ENCODE assay signal across 12 mouse cellular contexts in genomic region chr11:55021458-55021857, GRCm38 (mm10). TPM values are rescaled to one million over a fixed set of nuclear protein-coding genes. Genes with fewer than 3 reads are reported as not detected.
DNase-seq lines count a peak whose midpoint lies in the region; ATAC-seq and TF ChIP-seq lines count a peak whose summit lies in the region.
"Had no signal": no experiment of that assay in that cellular context is flagged by ENCODE, and none has a peak within 500 bp of the region (broad histone marks: within the 10 kb centered on the region; RNA-seq: fewer than 3 reads in every experiment).

No protein-coding gene starts in this region.

- intact Hi-C loops in gastrocnemius, postnatal 36 days (cut with DNase I), result no loop called here

- no peak for TF ChIP-seq POLR2A in lung, adult 2 months (IDR thresholded peaks at IDR 0.05; ENCODE audit: borderline replicate concordance, extremely low read depth, low read depth, low read length)

- H3K9me3 ChIP-seq in hindbrain, embryonic 14.5 days (ENCODE audit: control insufficient read depth, low read length), result no peaks in the 10 kb centered on the region
- H3K9me3 ChIP-seq in hindbrain, embryonic 12.5 days (replicated peaks), result no peaks in the 10 kb centered on the region
- H3K9me3 ChIP-seq in lung, embryonic 16.5 days (ENCODE audit: control insufficient read depth, low read length), result no peaks in the 10 kb centered on the region
- H3K9me3 ChIP-seq in limb, embryonic 10.5 days (replicated peaks), result no peaks in the 10 kb centered on the region
- no peaks in the 10 kb centered on the region for H3K9me3 ChIP-seq in stomach, postnatal 0 days (ENCODE audit: control insufficient read depth, low read length)
- H3K9me3 ChIP-seq: liver, embryonic 12.5 days had no signal

- no peak for ATAC-seq in hindbrain, embryonic 14.5 days (ENCODE audit: low FRiP score)
- ATAC-seq in hindbrain, embryonic 12.5 days (ENCODE audit: low FRiP score), result no peak
- ATAC-seq in lung, embryonic 16.5 days (ENCODE audit: low read depth), result no peak
- no peak for ATAC-seq in stomach, postnatal 0 days (ENCODE audit: low FRiP score, low TSS enrichment)
- ATAC-seq: liver, embryonic 12.5 days; Patski had no signal

- no peaks in the 10 kb centered on the region for H3K36me3 ChIP-seq in hindbrain, embryonic 14.5 days (replicated peaks; ENCODE audit: control insufficient read depth, insufficient read depth)
- no peaks in the 10 kb centered on the region for H3K36me3 ChIP-seq in hindbrain, embryonic 12.5 days
- H3K36me3 ChIP-seq in lung, embryonic 16.5 days (ENCODE audit: control insufficient read depth, insufficient read depth, low read length), result peaks cover 6% of the 10 kb centered on the region; the same call in 1 of the 2 replicates
- peaks cover 31% of the 10 kb centered on the region for H3K36me3 ChIP-seq in limb, embryonic 10.5 days
- no peaks in the 10 kb centered on the region; the same call in none of the 2 replicates for H3K36me3 ChIP-seq in stomach, postnatal 0 days (ENCODE audit: control insufficient read depth, insufficient read depth, low read length)

- peaks cover 40% of the 10 kb centered on the region for H3K4me1 ChIP-seq in hindbrain, embryonic 14.5 days (replicated peaks; ENCODE audit: control insufficient read depth, insufficient read depth, low read length)
- peaks cover 32% of the 10 kb centered on the region for H3K4me1 ChIP-seq in hindbrain, embryonic 12.5 days
- H3K4me1 ChIP-seq in lung, embryonic 16.5 days (replicated peaks; ENCODE audit: control insufficient read depth, insufficient read depth, low read length), result peaks cover 63% of the 10 kb centered on the region
- H3K4me1 ChIP-seq in lung, adult 2 months (ENCODE audit: control insufficient read depth, insufficient read depth, low read length), result peaks cover 44% of the 10 kb centered on the region
- H3K4me1 ChIP-seq in limb, embryonic 10.5 days, result peaks cover 47% of the 10 kb centered on the region
- peaks cover 37% of the 10 kb centered on the region for H3K4me1 ChIP-seq in stomach, postnatal 0 days (replicated peaks; ENCODE audit: control insufficient read depth, insufficient read depth)

- no peak overlapping the region for H3K4me3 ChIP-seq in hindbrain, embryonic 14.5 days (replicated peaks; ENCODE audit: low read length)
- H3K4me3 ChIP-seq in hindbrain, embryonic 12.5 days, result no peak overlapping the region
- no peak overlapping the region for H3K4me3 ChIP-seq in lung, embryonic 16.5 days (ENCODE audit: low read length)
- H3K4me3 ChIP-seq in lung, adult 2 months (replicated peaks; ENCODE audit: extremely low read depth, low read depth, low read length), result no peak overlapping the region
- H3K4me3 ChIP-seq in limb, embryonic 10.5 days, result no peak overlapping the region
- no peak overlapping the region for H3K4me3 ChIP-seq in stomach, postnatal 0 days (ENCODE audit: low read depth, low read length)
- H3K4me3 ChIP-seq: liver, embryonic 12.5 days had no signal

- H3K27ac ChIP-seq in hindbrain, embryonic 14.5 days, result 0 out of 2 replicates have a peak overlapping the region, but pooled peaks have one; percentile 90
- H3K27ac ChIP-seq in hindbrain, embryonic 12.5 days, result no peak overlapping the region
- H3K27ac ChIP-seq in lung, embryonic 16.5 days (ENCODE audit: low read length), result peak overlapping the region; percentile 98
- H3K27ac ChIP-seq in limb, embryonic 10.5 days, result peak overlapping the region; percentile 93; the same call in 1 of the 2 replicates
- H3K27ac ChIP-seq in stomach, postnatal 0 days (replicated peaks), result peak overlapping the region; percentile 85
- H3K27ac ChIP-seq: liver, embryonic 12.5 days had no signal

- H3K27me3 ChIP-seq in hindbrain, embryonic 14.5 days (ENCODE audit: control insufficient read depth, insufficient read depth, low read length), result no peaks in the 10 kb centered on the region
- no peaks in the 10 kb centered on the region for H3K27me3 ChIP-seq in hindbrain, embryonic 12.5 days
- H3K27me3 ChIP-seq in lung, embryonic 16.5 days (ENCODE audit: control insufficient read depth, insufficient read depth, low read depth, low read length), result no peaks in the 10 kb centered on the region
- H3K27me3 ChIP-seq in limb, embryonic 10.5 days (ENCODE audit: low read depth, poor library complexity, severe bottlenecking), result no peaks in the 10 kb centered on the region
- H3K27me3 ChIP-seq in stomach, postnatal 0 days (ENCODE audit: control insufficient read depth, insufficient read depth, low read length), result no peaks in the 10 kb centered on the region
- H3K27me3 ChIP-seq: CH12.LX; liver, embryonic 12.5 days; Patski had no signal

- TF ChIP-seq EP300 in stomach, postnatal 0 days (optimal IDR thresholded peaks at IDR 0.05), result no peak

- TF ChIP-seq CTCF in lung, adult 2 months (IDR thresholded peaks at IDR 0.05; ENCODE audit: insufficient read depth, low read length), result no peak
- TF ChIP-seq CTCF in stomach, postnatal 0 days (IDR thresholded peaks at IDR 0.05; ENCODE audit: low read depth), result no peak

- no peak overlapping the region for H3K4me2 ChIP-seq in hindbrain, embryonic 14.5 days (replicated peaks)
- no peak overlapping the region for H3K4me2 ChIP-seq in hindbrain, embryonic 12.5 days (replicated peaks)
- H3K4me2 ChIP-seq in lung, embryonic 16.5 days (ENCODE audit: low read depth, low read length), result no peak overlapping the region
- no peak overlapping the region for H3K4me2 ChIP-seq in stomach, postnatal 0 days (replicated peaks; ENCODE audit: low read depth)
- H3K4me2 ChIP-seq: liver, embryonic 12.5 days had no signal

- DNase-seq in hindbrain, embryonic 14.5 days (ENCODE audit: low spot score), result no peak
- DNase-seq in lung, adult 2 months, result no peak
- no peak for DNase-seq in limb, embryonic 10.5 days (ENCODE audit: low spot score)
- DNase-seq in stomach, postnatal 0 days (ENCODE audit: low spot score), result no peak
- DNase-seq in gastrocnemius, postnatal 36 days, result no peak
- DNase-seq: cerebellum, adult 2 months; thymus, postnatal 4 days had no signal

- no peak overlapping the region for H3K9ac ChIP-seq in hindbrain, embryonic 14.5 days
- H3K9ac ChIP-seq in hindbrain, embryonic 12.5 days, result no peak overlapping the region
- no peak overlapping the region for H3K9ac ChIP-seq in lung, embryonic 16.5 days (ENCODE audit: low read length)
- H3K9ac ChIP-seq in stomach, postnatal 0 days (ENCODE audit: low read length), result no peak overlapping the region; the same call in 1 of the 2 replicates
- H3K9ac ChIP-seq: liver, embryonic 12.5 days had no signal

RNA-seq across cellular contexts. Expression of gene Anxa6, which starts 11.8 kb away (rescaled TPM):
- 68.9 and 71.4 TPM in 2 replicates for polyA plus RNA-seq in hindbrain, embryonic 14.5 days (2014; fragmentation: Nextera tagmentation; extraction: Ambion mirVana)
- 121 and 140 TPM in 2 replicates for polyA plus RNA-seq in hindbrain, embryonic 12.5 days (2016; fragmentation: Nextera tagmentation; extraction: Ambion mirVana)
- polyA plus RNA-seq in lung, embryonic 16.5 days (2015; fragmentation: Nextera tagmentation; extraction: Ambion mirVana), result 406 and 415 TPM in 2 replicates
- polyA plus RNA-seq in lung, adult 2 months (2012; rRNA removed), result 151 and 170 TPM in 2 replicates
- 53.5 and 69.1 TPM in 2 replicates for polyA plus RNA-seq in limb, embryonic 10.5 days (2016; fragmentation: Nextera tagmentation; extraction: Ambion mirVana)
- 140 and 141 TPM in 2 replicates for polyA plus RNA-seq in stomach, postnatal 0 days (2015; fragmentation: Nextera tagmentation; extraction: Ambion mirVana)
- total RNA-seq in gastrocnemius, postnatal 36 days (2021), result 100 to 1,000 TPM; 168 to 176 TPM

RNA-seq across cellular contexts. Expression of gene Ccdc69, which starts 56.5 kb away (rescaled TPM):
- polyA plus RNA-seq in hindbrain, embryonic 14.5 days (2014; fragmentation: Nextera tagmentation; extraction: Ambion mirVana), result 0.20 and 0.36 TPM in 2 replicates
- 0.49 and 0.60 TPM in 2 replicates for polyA plus RNA-seq in hindbrain, embryonic 12.5 days (2016; fragmentation: Nextera tagmentation; extraction: Ambion mirVana)
- 3.5 and 3.8 TPM in 2 replicates for polyA plus RNA-seq in lung, embryonic 16.5 days (2015; fragmentation: Nextera tagmentation; extraction: Ambion mirVana)
- polyA plus RNA-seq in lung, adult 2 months (2012; rRNA removed), result 2.2 and 4.1 TPM in 2 replicates
- 0.61 and 0.85 TPM in 2 replicates for polyA plus RNA-seq in limb, embryonic 10.5 days (2016; fragmentation: Nextera tagmentation; extraction: Ambion mirVana)
- polyA plus RNA-seq in stomach, postnatal 0 days (2015; fragmentation: Nextera tagmentation; extraction: Ambion mirVana), result 5.1 and 5.4 TPM in 2 replicates
- total RNA-seq in gastrocnemius, postnatal 36 days (2021), result 1 to 10 TPM; 3.5 to 4.9 TPM
- polyA plus RNA-seq: Patski had no signal

RNA-seq across cellular contexts. Expression of gene Tnip1, which starts 58.7 kb away (rescaled TPM):
- 15.8 and 17.0 TPM in 2 replicates for polyA plus RNA-seq in hindbrain, embryonic 14.5 days (2014; fragmentation: Nextera tagmentation; extraction: Ambion mirVana)
- 19.0 and 20.8 TPM in 2 replicates for polyA plus RNA-seq in hindbrain, embryonic 12.5 days (2016; fragmentation: Nextera tagmentation; extraction: Ambion mirVana)
- 18.7 and 19.2 TPM in 2 replicates for polyA plus RNA-seq in lung, embryonic 16.5 days (2015; fragmentation: Nextera tagmentation; extraction: Ambion mirVana)
- 43.9 and 47.2 TPM in 2 replicates for polyA plus RNA-seq in lung, adult 2 months (2012; rRNA removed)
- polyA plus RNA-seq in limb, embryonic 10.5 days (2016; fragmentation: Nextera tagmentation; extraction: Ambion mirVana), result 10.0 and 14.0 TPM in 2 replicates
- 14.7 and 15.5 TPM in 2 replicates for polyA plus RNA-seq in stomach, postnatal 0 days (2015; fragmentation: Nextera tagmentation; extraction: Ambion mirVana)
- total RNA-seq in gastrocnemius, postnatal 36 days (2021), result 10 to 100 TPM; 29.7 to 32.3 TPM
